Mouse (Mus musculus): ENCODE measurements around the gene Gad2. TPM values are rescaled to one million over a fixed set of nuclear protein-coding genes. Genes with fewer than 3 reads are reported as not detected.
A peak's percentile ranks its signal among the peaks of the same experiment; 100 is the strongest.
"Not testable (repeated sequence)": the region's sequence is repeated elsewhere in the genome, so short reads cannot be mapped to it uniquely, and the experiment has no call there.

Gad2 gene
- 0.02 and 0.10 TPM in 2 replicates for polyA plus RNA-seq (2015; fragmentation: Nextera tagmentation; extraction: Ambion mirVana)

DNA sequence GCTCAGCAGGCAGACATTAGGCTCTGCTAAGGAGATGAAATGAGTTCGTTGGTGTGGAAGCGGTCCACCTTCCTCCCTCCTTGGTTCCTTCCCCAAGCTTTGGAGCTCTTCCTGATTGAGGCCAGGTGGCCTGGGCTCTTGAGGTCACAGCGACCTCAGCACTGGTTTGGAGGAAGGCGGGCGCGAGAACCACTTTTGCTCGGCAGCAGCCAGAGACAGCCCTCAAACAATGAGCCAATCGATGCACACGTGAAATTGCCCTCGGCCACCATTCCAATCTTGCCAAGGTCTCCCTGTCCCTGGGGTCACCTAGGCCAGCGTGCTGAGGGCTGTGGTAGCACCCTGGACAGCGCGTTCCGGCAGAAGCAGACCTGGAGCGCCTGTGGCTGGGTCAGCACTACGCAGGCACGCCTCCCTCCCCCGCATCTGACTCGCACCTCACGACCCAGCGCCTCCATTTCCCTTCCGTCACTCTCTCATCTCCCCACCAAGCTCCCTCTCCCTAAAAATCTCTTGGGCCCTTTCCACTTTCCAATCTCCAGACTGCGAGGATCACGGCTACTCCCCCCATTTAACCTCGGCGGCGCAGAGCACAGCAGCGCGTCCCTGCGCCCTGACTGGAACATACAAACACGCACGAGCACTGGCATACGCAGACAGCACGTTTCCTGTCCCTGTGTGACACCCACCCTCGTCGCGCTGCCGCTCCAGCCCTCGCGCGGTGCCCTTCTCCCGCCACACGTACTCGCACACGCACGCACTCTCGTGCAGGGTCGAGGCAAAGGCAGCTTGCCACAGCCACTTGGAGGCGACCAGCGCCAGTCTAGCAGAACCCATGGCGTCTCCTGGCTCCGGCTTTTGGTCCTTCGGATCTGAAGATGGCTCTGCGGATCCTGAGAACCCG is at the start of gene Gad2:
Gene Gad2 (plus strand): TSS at position 378 of the 904 bp plus-strand sequence.
- Histone ChIP-seq H3K4me3 (replicated peaks) (no peak within 1 kb of the TSS), H3K4me2 (peak within 1 kb of the TSS; percentile 32), H3K36me3 (replicated peaks) (no peaks in the 10 kb centered on the region), H3K27me3 (peaks cover 98% of the 10 kb centered on the region), H3K4me1 (replicated peaks) (no peaks in the 10 kb centered on the region), H3K9ac (no peak within 1 kb of the TSS), H3K9me3 (replicated peaks) (no peaks in the 10 kb centered on the region), H3K27ac (replicated peaks) (no peak within 1 kb of the TSS)
- under 1% methylated on average over 54 of the region's 55 CpGs for WGBS (ENCODE audit: insufficient replicate concordance)
- 0 out of 2 replicates have a peak, but pooled peaks have one; percentile 31 for ATAC-seq (ENCODE audit: insufficient read depth)

DNA sequence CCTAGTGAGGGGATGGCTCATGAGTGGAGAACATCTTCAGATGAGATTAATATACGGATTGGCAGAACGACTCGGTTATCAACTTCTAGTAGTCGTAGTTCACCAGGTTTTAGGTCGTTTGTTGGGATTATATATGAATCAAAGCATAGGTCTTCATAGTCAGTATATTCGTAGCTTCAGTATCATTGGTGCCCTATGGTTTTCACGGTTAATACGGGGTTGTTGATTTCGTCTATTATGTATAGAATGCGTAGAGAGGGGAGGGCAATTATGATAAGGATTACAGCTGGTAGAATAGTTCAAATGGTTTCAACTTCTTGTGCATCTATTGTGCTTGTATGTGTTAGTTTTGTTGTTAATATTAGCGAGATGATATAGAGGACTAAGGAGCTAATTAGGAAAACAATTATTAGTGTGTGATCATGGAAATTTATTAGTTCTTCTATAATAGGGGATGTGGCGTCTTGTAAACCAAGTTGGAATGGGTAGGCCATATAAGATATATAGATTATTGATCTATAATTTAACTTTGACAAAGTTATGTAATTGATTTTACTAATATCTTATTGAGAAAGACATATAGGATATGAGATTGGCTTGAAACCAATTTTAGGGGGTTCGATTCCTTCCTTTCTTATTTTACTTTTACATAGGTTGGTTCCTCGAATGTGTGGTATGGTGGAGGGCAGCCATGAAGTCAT is 34.4 kb upstream of the Gad2 start:
- not testable (repeated sequence) for H3K27ac ChIP-seq (replicated peaks); H3K4me3 ChIP-seq (replicated peaks); H3K9ac ChIP-seq; H3K4me1 ChIP-seq (replicated peaks); H3K9me3 ChIP-seq (replicated peaks); H3K4me2 ChIP-seq; H3K36me3 ChIP-seq (replicated peaks); H3K27me3 ChIP-seq
- 64% methylated on average over 14 of the region's 14 CpGs for WGBS (ENCODE audit: insufficient replicate concordance)
- ATAC-seq (ENCODE audit: insufficient read depth): peak; percentile 69

DNA sequence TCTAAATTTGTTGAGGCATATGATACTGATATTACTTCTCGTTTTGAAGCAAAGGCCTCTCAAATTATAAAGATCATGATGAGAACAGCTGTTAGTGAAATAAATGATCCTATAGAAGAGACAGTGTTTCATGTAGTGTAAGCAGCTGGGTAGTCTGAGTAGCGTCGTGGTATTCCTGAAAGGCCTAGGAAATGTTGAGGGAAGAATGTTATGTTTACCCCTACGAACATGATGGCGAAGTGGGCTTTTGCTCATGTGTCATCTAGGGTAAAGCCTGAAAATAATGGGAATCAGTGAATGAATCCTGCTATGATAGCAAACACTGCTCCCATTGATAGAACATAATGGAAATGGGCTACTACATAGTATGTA is 33.8 kb upstream of the Gad2 start:
- not testable (repeated sequence) for H3K4me1 ChIP-seq (replicated peaks); H3K27me3 ChIP-seq; H3K9ac ChIP-seq; H3K36me3 ChIP-seq (replicated peaks); H3K4me2 ChIP-seq; H3K9me3 ChIP-seq (replicated peaks); H3K27ac ChIP-seq (replicated peaks); H3K4me3 ChIP-seq (replicated peaks)
- ATAC-seq (ENCODE audit: insufficient read depth): peak; percentile 35
- 69% methylated on average over 5 of the region's 5 CpGs for WGBS (ENCODE audit: insufficient replicate concordance)

DNA sequence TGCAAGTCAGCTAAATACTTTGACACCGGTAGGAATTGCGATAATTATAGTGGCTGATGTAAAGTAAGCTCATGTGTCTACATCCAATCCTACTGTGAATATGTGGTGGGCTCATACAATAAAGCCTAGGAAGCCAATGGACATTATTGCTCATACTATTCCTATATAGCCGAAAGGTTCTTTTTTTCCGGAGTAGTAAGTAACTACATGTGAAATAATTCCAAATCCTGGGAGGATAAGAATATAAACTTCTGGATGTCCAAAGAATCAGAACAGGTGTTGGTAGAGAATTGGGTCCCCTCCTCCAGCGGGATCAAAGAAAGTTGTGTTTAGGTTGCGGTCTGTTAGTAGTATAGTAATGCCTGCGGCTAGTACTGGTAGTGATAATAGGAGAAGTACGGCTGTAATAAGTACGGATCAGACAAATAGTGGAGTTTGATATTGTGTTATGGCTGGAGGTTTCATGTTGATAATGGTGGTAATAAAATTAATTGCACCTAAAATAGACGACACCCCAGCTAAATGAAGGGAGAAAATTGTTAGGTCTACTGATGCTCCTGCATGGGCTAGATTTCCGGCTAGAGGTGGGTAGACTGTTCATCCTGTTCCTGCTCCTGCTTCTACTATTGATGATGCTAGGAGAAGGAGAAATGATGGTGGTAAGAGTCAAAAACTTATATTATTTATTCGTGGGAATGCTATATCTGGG is 33.2 kb upstream of the Gad2 start:
- 63% methylated on average over 12 of the region's 12 CpGs for WGBS (ENCODE audit: insufficient replicate concordance)
- H3K36me3 ChIP-seq (replicated peaks); H3K4me1 ChIP-seq (replicated peaks); H3K27ac ChIP-seq (replicated peaks); H3K9me3 ChIP-seq (replicated peaks); H3K27me3 ChIP-seq; H3K4me2 ChIP-seq; H3K9ac ChIP-seq; H3K4me3 ChIP-seq (replicated peaks): not testable (repeated sequence)
- peak; percentile 81 for ATAC-seq (ENCODE audit: insufficient read depth)

DNA sequence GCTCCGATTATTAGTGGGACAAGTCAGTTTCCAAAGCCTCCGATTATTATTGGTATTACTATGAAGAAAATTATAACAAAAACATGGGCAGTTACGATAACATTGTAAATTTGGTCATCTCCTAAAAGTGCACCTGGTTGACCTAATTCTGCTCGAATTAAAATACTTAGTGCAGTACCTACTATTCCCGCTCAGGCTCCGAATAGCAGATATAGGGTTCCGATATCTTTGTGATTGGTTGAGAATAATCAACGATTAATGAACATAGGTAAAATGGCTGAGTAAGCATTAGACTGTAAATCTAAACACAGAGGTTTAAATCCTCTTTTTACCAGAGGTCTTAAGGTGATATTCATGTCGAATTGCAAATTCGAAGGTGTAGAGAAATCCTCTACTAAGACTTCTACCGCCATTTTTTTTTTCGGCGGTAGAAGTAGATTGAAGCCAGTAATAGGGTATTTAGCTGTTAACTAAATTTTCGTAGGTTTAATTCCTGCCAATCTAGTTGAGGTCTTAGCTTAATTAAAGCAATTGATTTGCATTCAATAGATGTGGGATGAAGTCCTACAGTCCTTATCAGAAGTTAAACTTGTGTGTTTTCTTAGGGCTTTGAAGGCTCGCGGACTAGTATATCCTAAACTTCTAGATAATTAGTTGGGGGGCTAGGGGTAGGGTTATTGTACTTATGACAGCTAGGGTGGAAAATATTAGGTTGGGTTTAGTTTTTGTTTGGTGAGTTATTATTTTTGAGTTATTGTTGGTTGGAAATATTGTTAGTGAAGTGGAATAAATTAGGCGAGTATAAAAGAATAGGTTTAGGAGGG is 32.4 kb upstream of the Gad2 start:
- H3K4me3 ChIP-seq (replicated peaks); H3K9ac ChIP-seq; H3K4me1 ChIP-seq (replicated peaks); H3K27me3 ChIP-seq; H3K4me2 ChIP-seq; H3K9me3 ChIP-seq (replicated peaks); H3K27ac ChIP-seq (replicated peaks); H3K36me3 ChIP-seq (replicated peaks): not testable (repeated sequence)
- WGBS (ENCODE audit: insufficient replicate concordance): 68% methylated on average over 17 of the region's 17 CpGs
- peak; percentile 77 for ATAC-seq (ENCODE audit: insufficient read depth)

DNA sequence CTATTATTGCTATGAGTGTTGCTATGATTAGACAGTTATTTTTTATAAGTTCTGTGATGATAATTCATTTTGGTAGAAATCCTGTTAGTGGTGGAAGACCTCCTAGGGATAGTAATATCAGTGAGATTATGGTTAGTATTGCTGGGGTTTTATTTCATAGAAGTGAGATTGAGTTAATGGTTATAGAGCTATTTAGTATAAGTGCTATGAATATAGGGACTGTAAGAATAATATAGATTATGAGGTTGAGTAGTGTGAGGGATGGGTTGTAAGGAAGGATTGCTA is 31.9 kb upstream of the Gad2 start:
- Histone ChIP-seq H3K4me3 (replicated peaks) (no peak overlapping the region), H3K27ac (replicated peaks) (no peak overlapping the region), H3K4me1 (replicated peaks) (no peaks in the 10 kb centered on the region), H3K9me3 (replicated peaks) (no peaks in the 10 kb centered on the region), H3K9ac (no peak overlapping the region), H3K27me3 (no peaks in the 10 kb centered on the region), H3K36me3 (replicated peaks) (no peaks in the 10 kb centered on the region), H3K4me2 (no peak overlapping the region)
- ATAC-seq (ENCODE audit: insufficient read depth): no peak

DNA sequence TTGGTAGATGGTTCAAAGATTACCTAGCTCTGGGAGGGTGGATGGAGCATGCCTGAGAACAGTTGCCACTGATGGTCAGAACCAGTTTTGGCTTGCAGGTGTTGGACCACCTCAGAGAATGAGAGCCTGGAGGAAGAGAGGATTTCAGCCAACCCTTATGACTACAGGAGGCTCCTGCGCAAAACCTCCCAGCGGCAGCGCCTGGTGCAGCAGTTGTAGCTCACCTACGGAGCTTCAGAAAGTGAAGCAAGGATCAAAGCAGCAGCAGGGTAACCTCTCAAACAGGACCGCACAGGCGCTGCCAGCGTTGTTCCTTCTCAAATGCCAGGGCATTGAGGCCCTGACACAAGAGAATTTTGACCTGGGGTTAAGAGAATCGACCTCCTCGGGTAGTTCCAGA is 4.1 kb upstream of the Gad2 start:
- 7% methylated on average over 9 of the region's 9 CpGs for WGBS (ENCODE audit: insufficient replicate concordance)
- H3K4me1 ChIP-seq (replicated peaks): no peaks in the 10 kb centered on the region
- H3K27me3 ChIP-seq: peaks cover 63% of the 10 kb centered on the region
- no peak overlapping the region for H3K9ac ChIP-seq
- H3K36me3 ChIP-seq (replicated peaks): no peaks in the 10 kb centered on the region
- H3K4me2 ChIP-seq: no peak overlapping the region
- no peak for ATAC-seq (ENCODE audit: insufficient read depth)
- no peak overlapping the region for H3K27ac ChIP-seq (replicated peaks)
- H3K4me3 ChIP-seq (replicated peaks): no peak overlapping the region
- no peaks in the 10 kb centered on the region for H3K9me3 ChIP-seq (replicated peaks)

DNA sequence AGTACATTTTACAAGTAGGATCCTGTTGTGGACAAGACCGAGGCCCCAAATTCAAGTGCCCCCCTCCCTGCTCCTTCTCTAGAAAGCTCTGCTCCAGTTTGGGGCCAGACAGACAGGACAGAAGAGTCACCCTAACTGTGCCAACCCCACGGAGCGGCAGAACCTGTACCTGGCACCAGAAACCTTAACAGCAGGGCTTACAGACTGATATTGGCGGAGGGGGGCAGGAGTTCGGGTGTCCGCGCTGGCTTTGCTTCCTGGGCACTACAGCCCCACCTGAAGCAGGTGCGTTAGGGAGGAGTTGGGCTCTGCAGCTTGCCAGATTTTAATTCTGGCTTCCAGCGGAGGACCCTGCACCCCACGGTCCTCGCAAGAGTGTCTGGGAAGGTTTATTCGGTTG is 2.6 kb upstream of the Gad2 start:
- no peak overlapping the region for H3K4me3 ChIP-seq (replicated peaks)
- no peaks in the 10 kb centered on the region for H3K4me1 ChIP-seq (replicated peaks)
- H3K27ac ChIP-seq (replicated peaks): no peak overlapping the region
- H3K27me3 ChIP-seq: peaks cover 78% of the 10 kb centered on the region
- no peak for ATAC-seq (ENCODE audit: insufficient read depth)
- H3K9me3 ChIP-seq (replicated peaks): no peaks in the 10 kb centered on the region
- H3K36me3 ChIP-seq (replicated peaks): no peaks in the 10 kb centered on the region
- no peak overlapping the region for H3K4me2 ChIP-seq
- 4% methylated on average over 12 of the region's 12 CpGs for WGBS (ENCODE audit: insufficient replicate concordance)
- no peak overlapping the region for H3K9ac ChIP-seq

DNA sequence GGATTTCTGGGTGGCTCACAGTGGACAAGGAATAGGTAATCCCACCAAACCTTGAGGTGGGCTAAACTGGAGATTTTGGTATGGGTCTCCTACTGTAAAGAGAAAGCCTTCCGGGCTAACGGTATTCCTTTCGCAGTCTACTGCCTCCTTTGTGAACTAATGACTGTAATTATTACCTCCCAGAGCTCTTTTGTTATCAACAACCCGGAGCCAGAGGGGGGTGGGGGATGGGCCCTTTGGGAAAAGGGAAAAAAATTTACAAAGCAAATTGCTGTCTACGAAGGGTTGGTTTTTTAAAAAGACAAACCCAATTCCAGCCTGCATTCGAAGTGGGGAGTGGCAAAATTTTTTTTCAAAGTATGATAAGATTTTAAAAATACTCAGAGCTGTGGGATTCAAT is 2.0 kb upstream of the Gad2 start:
- H3K36me3 ChIP-seq (replicated peaks): no peaks in the 10 kb centered on the region
- peaks cover 84% of the 10 kb centered on the region for H3K27me3 ChIP-seq
- H3K9me3 ChIP-seq (replicated peaks): no peaks in the 10 kb centered on the region
- ATAC-seq (ENCODE audit: insufficient read depth): no peak
- H3K4me3 ChIP-seq (replicated peaks): no peak overlapping the region
- WGBS (ENCODE audit: insufficient replicate concordance): 2% methylated on average over 6 of the region's 6 CpGs
- H3K4me2 ChIP-seq: no peak overlapping the region
- no peaks in the 10 kb centered on the region for H3K4me1 ChIP-seq (replicated peaks)
- H3K9ac ChIP-seq: no peak overlapping the region
- no peak overlapping the region for H3K27ac ChIP-seq (replicated peaks)

DNA sequence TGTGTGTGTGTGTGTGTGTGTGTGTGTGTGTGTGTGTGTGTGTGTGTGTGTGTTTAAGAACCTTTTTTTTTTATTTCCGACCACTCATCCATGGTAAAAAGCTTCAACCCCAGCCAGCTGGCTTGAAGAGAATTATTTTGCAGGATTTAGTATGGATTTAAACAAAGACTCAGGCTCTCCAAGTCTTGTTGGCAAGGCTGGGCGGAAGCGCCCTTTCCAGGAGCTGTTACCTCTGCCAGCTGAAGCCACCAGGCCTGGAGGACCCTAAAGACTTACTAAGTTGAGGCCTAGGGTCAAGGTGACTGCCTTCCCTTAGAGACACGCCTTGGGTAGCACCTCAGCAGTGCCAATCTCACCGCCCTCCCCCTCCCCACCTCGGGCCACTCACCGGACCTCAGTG is 1.5 kb upstream of the Gad2 start:
- 11% methylated on average over 7 of the region's 7 CpGs for WGBS (ENCODE audit: insufficient replicate concordance)
- H3K4me2 ChIP-seq: no peak overlapping the region
- no peak overlapping the region for H3K9ac ChIP-seq
- H3K36me3 ChIP-seq (replicated peaks): no peaks in the 10 kb centered on the region
- H3K9me3 ChIP-seq (replicated peaks): no peaks in the 10 kb centered on the region
- no peak overlapping the region for H3K4me3 ChIP-seq (replicated peaks)
- H3K4me1 ChIP-seq (replicated peaks): no peaks in the 10 kb centered on the region
- no peak for ATAC-seq (ENCODE audit: insufficient read depth)
- H3K27ac ChIP-seq (replicated peaks): no peak overlapping the region
- peaks cover 89% of the 10 kb centered on the region for H3K27me3 ChIP-seq
